Mouse (Mus musculus): ENCODE data around the gene Gm11634. TPM values are rescaled to one million over a fixed set of nuclear protein-coding genes. Genes with fewer than 3 reads are reported as not detected.
A peak's percentile ranks its signal among the peaks of the same experiment; 100 is the strongest.
"Not testable (repeated sequence)": the region's sequence is repeated elsewhere in the genome, so short reads cannot be mapped to it uniquely, and the experiment has no call there.

The Gm11634 gene
- total RNA-seq, 4 experiments from 2014 or later, result not detected

GRCm38 (mm10) chr11:101616948-101617767 is 18.1 kb upstream of the Gm11634 start:
- no peak for DNase-seq (ENCODE audit: low spot score)

GRCm38 (mm10) chr11:101616104-101616503 is 17.0 kb upstream of the Gm11634 start:
- no peak for DNase-seq (ENCODE audit: low spot score)

GRCm38 (mm10) chr11:101615380-101615779 is 16.3 kb upstream of the Gm11634 start:
- DNase-seq (ENCODE audit: low spot score), result no peak

DNA sequence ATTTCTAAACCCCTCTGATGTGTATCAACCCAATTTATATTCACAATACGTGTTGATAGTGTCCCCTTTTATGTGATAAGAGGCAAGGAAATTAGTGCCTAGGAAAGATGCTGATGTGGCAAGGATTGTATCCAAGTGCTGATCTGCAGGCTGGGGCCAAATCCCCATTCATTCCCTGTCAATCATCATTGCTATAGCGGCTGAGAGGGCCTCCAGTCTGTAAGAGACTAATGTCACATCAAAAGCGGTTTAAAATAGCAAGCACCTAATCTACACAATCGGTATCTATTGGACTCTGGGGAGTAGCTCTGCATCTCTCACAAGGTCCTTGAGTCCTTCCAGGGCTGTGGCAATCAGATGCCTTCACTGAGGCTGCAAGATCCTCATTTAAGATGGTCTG is 15.1 kb upstream of the Gm11634 start:
- no peak for DNase-seq (ENCODE audit: low spot score)

- no peak for DNase-seq (ENCODE audit: low spot score)
Measured at GRCm38 (mm10) chr11:101613596-101613995, 14.5 kb upstream of the Gm11634 start.

GRCm38 (mm10) chr11:101610445-101610844 is 11.4 kb upstream of the Gm11634 start:
- no peak for DNase-seq (ENCODE audit: low spot score)

DNA sequence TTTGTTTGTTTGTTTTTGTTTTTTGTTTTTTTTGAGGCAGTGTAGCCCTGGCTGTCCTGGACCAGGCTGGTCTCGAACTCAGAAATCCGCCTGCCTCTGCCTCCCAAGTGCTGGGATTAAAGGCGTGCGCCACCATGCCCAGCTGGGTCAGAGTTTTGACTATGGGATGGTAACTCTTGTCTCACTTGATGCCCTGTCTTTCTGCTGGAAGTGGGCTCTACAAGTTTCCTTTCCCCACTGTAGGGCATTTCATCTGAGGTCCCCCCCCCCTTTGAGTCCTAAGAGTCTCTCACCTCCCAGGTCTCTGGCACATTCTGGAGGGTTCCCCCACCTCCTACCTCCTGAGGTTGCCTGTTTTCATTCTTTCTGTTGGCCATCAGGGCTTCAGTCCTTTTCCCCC is 8.1 kb upstream of the Gm11634 start:
- DNase-seq (ENCODE audit: low spot score), result not testable (repeated sequence)

- DNase-seq (ENCODE audit: low spot score), result peak; percentile 53
Measured at GRCm38 (mm10) chr11:101604531-101605453, 5.7 kb upstream of the Gm11634 start.

DNA sequence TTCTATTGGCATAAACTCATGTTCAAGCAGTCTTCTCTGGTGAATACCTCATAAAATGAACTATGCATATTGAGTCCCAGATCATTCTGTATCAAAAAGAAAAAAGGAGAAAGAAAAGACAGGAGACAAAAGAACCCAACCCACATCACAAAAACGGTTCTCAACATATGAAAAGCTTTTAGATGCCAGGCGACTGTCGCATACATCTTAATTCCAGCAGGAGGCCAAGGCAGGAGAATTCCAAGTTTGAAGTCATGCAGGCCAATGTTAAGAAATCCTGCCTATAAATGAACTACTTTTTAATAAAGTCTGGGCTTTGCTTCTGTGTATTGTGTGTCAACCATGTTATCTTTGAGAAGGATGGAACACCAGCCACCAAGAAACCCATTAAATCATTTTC is 5.1 kb upstream of the Gm11634 start:
- DNase-seq (ENCODE audit: low spot score), result no peak

GRCm38 (mm10) chr11:101602491-101602890 is 3.4 kb upstream of the Gm11634 start:
- peak; percentile 42 for DNase-seq (ENCODE audit: low spot score)

- DNase-seq (ENCODE audit: low spot score), result no peak
Measured at GRCm38 (mm10) chr11:101589989-101590624, 8.9 kb downstream of the Gm11634 start.

DNA sequence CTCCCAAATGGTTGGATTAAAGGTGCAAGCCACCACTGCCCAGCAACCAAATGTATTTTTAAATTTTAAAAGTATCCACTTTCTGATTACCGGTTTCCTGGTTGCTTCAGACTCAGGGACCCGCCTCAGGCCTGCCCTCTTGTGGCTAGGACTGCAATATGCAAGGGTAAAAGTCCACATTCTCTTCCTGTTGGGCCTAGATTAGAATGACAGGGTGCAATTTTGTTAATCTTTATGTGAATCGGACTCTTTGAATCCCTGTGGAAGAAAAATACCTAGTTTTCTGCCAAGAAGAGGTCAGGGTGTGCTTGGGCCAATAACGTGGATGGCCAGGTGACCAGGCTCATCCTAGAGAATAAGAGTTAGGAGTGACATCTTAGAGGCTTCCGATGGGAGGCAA is 9.6 kb downstream of the Gm11634 start:
- DNase-seq (ENCODE audit: low spot score), result peak; percentile 38

DNA sequence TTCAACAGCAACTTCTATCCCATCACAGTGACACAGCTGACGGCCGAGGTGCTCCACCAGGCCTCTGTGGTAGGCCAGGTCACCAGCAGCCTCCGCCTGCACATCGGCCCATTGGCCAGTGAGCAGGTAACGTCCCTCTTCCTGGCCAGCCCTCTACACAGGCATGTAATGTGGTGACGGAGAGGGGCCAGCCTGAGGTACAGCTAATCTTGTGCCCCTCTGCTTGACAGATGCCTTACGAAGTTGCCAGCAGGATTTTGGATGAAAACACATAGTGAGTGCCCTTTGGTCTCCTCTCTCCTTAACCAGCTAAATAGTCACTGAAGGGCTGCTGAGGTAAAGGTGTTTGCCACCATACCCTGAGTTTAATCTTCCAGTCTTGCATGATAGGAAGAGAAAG is 10.2 kb downstream of the Gm11634 start:
- no peak for DNase-seq (ENCODE audit: low spot score)

DNA sequence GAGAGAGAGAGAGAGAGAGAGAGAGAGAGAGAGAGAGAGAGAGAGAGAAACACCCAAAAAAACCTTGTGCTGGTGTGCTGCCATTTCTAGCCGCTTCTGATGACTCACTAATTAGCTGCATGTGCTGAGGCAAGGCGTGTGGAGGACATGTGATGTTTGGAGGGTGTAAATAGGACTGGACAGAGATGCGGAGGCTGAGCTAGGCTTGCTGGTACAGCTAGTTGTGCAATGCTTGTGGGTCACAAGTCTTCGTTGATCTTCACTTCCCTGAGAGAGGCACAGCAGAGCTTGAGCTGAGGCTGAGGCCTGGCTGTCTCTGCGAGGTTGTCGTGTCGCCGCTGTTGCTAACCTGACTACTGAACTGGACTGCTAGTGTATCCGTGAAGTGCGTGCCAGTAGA is 11.4 kb downstream of the Gm11634 start:
- DNase-seq (ENCODE audit: low spot score), result no peak

DNA sequence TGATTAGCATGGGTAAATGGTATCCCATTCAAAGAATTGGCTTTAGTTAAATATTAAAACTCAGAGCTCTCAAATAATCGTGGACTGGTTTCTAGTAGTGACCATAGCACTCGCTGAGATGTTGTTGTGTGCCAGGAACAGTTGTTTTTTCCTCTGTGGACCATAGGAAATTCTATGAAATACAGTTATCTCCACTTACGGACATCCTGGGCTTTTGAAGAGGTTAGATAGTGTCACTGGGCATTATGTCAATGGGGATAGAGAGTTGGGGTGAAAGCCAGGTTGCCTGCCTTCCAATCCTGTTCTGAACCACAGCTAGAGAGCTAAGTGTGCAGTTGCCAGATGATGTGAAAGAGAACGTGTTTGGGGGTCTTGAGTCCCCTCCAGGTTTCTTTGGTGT is 13.3 kb downstream of the Gm11634 start:
- DNase-seq (ENCODE audit: low spot score), result no peak

DNA sequence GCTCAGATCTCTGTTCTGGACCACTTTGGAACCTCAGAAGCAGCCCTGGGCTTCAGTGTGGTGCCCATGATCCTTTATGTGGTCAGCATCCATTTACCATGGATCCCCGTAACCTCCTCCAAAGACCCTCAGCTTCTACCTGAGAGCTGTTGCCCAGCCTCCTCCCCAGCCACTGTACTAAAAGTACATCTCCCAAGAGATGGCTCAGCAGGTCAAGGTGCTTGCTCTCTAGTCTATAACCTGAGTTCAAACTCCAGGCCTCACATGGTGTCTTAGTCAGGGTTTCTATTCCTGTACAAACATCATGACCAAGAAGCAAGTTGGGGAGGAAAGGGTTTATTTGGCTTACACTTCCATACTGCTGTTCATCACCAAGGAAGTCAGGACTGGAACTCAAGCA is 14.0 kb downstream of the Gm11634 start:
- DNase-seq (ENCODE audit: low spot score), result not testable (repeated sequence)

DNA sequence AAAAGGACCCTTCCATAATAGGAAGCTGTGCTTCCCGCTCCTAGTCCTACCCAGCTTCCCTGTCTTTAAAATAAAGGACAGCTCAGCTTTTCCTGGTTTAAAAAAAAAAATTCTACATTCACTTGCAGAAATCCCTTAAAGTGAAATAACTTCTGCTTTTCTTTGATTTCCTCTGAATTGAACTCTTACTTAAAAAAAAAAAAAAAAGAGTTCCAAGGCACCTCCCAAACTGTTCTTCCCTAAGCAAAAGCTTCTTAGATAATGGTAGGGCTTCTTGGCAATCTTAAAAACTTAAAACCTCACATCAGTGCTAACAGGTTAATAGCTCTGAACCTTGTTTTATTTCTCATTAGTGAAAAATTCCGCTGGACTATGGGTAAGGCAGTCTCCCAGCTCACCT is 15.9 kb downstream of the Gm11634 start:
- DNase-seq (ENCODE audit: low spot score), result no peak

DNA sequence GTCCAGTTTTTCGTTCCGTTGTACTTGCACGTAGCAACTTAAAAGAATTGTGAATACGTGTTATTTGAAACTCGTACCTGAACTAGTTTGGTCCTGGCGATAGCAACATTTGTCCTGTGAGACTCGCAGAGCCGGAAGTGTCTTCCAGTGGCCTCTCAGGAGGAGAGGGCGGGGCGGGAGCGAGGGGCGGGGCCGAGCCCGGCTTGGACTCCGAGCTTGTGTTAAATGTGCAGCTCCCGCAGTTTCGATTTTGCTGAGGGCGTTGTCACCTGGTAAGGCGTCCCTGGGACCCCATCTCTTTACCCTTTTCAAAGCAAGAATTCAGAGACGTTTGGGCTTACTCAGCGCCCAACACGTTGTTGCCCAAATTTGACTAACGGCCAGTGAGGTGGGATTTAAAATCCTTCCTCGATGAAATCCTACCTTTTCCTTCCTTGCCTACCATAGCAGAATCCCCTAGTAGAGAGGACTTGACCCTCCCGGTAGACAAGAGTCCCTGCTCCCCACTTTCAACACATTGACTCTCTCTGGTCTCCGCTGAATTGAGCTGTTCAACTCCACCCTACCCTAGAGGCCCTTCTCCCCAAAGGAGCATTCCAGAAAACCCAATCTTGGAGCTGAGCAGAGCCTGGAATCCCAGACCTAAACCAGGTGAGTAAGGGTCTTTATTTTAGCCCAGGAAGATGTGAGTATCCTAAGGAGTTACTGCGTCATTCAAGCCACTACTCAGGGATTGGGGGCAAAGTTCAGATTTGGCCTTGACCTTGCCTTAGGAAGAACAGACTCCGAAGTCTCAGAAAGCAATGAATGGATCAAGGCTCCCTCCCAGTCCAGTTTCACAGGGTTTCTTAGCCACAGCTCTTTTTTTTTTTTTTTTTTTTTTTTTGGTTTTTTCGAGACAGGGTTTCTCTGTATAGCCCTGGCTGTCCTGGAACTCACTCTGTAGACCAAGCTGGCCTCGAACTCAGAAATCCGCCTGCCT is 16.7 kb downstream of the Gm11634 start, which contains the start of gene Tmem106a:
Tmem106a (plus strand) TSS at position 189 of the 982 bp plus-strand sequence.
- peak; percentile 64 for DNase-seq (ENCODE audit: low spot score)

DNA sequence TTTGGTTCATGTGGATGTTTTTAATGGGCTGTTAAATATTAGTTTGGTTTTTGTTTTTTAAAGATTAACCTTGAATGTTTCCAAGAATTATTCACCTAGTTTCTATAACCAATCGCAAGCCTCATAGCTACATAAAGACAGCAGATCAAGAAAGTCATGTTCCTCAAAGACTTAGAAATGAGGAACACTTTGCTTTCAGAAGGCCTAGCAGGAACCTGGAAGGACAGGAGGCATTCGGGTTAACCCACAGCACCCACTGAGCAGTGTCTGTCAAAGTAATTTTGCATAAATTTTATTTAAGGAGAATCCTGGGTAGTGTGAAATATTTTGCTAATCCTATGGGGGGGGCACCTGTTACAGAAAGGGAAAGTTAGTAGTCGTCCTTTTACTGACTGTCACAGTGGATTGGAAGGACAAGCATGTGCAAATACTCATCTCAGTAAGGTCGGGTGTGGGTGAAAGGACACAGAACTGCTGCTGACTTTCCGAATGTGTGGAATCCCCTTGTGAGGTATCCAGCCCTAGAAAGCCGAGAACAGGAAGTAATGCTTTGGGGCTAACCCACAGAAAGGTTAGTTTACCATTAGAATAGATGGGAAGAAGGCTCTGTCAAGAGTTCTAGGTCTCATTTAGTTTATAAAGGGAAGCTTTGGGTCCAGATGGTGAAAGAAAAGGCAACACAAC is 17.8 kb downstream of the Gm11634 start:
- DNase-seq (ENCODE audit: low spot score), result no peak

DNA sequence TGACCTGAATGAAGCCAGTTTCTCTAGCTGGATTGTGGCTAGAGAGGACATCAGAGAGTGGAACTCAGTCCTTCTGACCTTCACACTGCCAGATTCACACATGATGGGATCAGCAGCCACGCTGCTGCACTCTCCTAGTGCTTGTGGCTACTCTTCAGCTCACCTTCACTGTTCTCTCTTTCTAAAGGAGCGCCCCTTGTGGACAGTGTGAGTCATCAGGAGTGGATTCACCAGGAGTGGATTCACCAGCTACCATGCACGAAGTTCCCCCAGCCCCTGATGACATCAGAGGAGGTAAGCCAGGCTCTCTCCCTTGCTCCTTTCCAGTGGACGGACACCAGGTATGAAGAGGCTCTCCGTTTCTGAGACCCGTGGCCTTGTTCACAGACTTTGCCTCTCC is 22.9 kb downstream of the Gm11634 start:
- DNase-seq (ENCODE audit: low spot score), result no peak
